Mouse (Mus musculus) cerebellum, adult 2 months (tissue): ENCODE results near the gene Ctnnbip1. TPM values are rescaled to one million over a fixed set of nuclear protein-coding genes. Genes with fewer than 3 reads are reported as not detected.

Source experiments
- DNase-seq, 2 experiments: peaks; one replicate each; pipeline ENCODE4 v3.0.0; 2021
- H3K27ac ChIP-seq: fragments of 200-500 bp; 2 replicates; pipeline ENCODE4 v1.5.1; 2012; ENCODE audit warnings: low read length, control low read depth, inconsistent platforms; ENCODE audit not compliant: insufficient read depth
- H3K27me3 ChIP-seq: fragments of 200-500 bp; 2 replicates; pipeline ENCODE4 v1.6.1; 2012; ENCODE audit warnings: inconsistent platforms, mild to moderate bottlenecking, low read length, moderate library complexity; ENCODE audit not compliant: control insufficient read depth, insufficient read depth
- H3K4me1 ChIP-seq: fragments of 200-500 bp; 2 replicates; pipeline ENCODE4 v1.6.1; 2011; ENCODE audit warnings: low read length; ENCODE audit not compliant: control insufficient read depth, insufficient read depth
- H3K4me3 ChIP-seq: fragments of 200-500 bp; replicated peaks from 2 replicates; pipeline ENCODE3; 2011; ENCODE audit warnings: mild to moderate bottlenecking, low read depth, low read length, control low read depth; ENCODE audit not compliant: insufficient read depth
- CTCF ChIP-seq: fragments of 200-500 bp; IDR thresholded peaks from 2 replicates; pipeline ENCODE4 v1.5.1; 2011; ENCODE audit warnings: low read depth, mild to moderate bottlenecking, control low read depth, low read length, moderate library complexity, borderline replicate concordance; ENCODE audit not compliant: insufficient read depth
- POLR2A ChIP-seq: fragments of 200-500 bp; IDR thresholded peaks from 2 replicates; pipeline ENCODE4 v1.6.1; 2011; ENCODE audit warnings: low read length, control low read depth, borderline replicate concordance; ENCODE audit not compliant: insufficient read depth
- WGBS: fragments of 180-500 bp; shearing (Covaris S2); methylation state at CpG from one replicate; pipeline ENCODE4 v1.1.7; 2018; 5-methylcytosine and 5-hydroxymethylcytosine counted together
- polyA plus RNA-seq: library from polyadenylated mRNA; depleted of rRNA; stranded (reverse); fragments of >200 nt; gene quantifications from 2 replicates; pipeline ENCODE4 v1.2.3, GENCODE M21; 2012

Gene Ctnnbip1
- polyA plus RNA-seq, 1 experiment, result 34.6 TPM

- Histone ChIP-seq H3K27me3 (no peaks in the 10 kb centered on the region), H3K4me1 (peaks cover 4% of the 10 kb centered on the region; the same call in 1 of the 2 replicates), H3K4me3 (no peak overlapping the region), H3K27ac (no peak overlapping the region)
- DNase-seq, result no peak
- 78% methylated on average over 12 of the region's 12 CpGs for WGBS
- no peak for TF ChIP-seq CTCF
- TF ChIP-seq POLR2A, result no peak
Measured at GRCm38 (mm10) chr4:149542431-149542830, 24.4 kb downstream of the Ctnnbip1 start.

DNA sequence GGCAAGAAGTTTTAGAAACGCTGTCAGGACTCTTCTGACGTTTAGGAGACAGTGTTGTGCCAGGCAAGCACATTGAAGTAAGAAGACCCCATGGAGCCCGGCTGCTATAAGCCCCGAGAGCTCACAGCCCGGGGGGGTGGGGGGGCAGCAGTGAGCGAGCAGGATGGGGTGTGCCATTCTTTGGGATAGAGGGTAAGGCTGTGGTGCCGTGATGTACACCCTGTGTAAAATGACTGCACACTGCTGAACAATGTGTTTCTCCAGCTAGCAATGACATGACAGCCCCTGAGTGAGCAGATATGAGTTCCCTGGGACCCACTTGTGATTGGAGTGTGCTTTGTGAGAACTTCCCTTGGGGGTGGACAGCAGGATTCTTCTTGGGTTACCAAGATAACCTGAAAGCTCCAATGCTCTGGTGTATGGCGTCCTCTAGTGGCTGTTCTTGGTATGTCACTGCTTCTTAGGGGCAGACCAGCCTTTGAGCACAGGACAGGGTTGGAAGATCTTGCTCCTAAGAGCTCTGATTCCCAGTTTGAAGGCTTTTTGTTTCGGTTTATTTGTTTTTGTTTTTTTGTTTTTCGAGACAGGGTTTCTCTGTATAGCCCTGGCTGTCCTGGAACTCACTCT, 25.0 kb downstream of the Ctnnbip1 start:
- WGBS, result 38% methylated on average over 10 of the region's 10 CpGs
- H3K4me3 ChIP-seq, result no peak overlapping the region
- TF ChIP-seq POLR2A, result no peak
- TF ChIP-seq CTCF, result peak; percentile 96

GRCm38 (mm10) chr4:149544892-149545291, 26.9 kb downstream of the Ctnnbip1 start:
- peak in 1 of 2 experiments; percentile 41 for DNase-seq
- 35% methylated on average over 8 of the region's 8 CpGs for WGBS
- Histone ChIP-seq H3K4me1 (peaks cover 9% of the 10 kb centered on the region), H3K27me3 (no peaks in the 10 kb centered on the region), H3K27ac (no peak overlapping the region), H3K4me3 (no peak overlapping the region)
- no peak for TF ChIP-seq CTCF
- no peak for TF ChIP-seq POLR2A

More for the DNA sequence above, 25.0 kb downstream of the Ctnnbip1 start:
- Histone ChIP-seq H3K4me1 (peaks cover 4% of the 10 kb centered on the region; the same call in 1 of the 2 replicates), H3K27me3 (no peaks in the 10 kb centered on the region), H3K27ac (no peak overlapping the region)
- peak; percentile 77 to 87 for DNase-seq

DNA sequence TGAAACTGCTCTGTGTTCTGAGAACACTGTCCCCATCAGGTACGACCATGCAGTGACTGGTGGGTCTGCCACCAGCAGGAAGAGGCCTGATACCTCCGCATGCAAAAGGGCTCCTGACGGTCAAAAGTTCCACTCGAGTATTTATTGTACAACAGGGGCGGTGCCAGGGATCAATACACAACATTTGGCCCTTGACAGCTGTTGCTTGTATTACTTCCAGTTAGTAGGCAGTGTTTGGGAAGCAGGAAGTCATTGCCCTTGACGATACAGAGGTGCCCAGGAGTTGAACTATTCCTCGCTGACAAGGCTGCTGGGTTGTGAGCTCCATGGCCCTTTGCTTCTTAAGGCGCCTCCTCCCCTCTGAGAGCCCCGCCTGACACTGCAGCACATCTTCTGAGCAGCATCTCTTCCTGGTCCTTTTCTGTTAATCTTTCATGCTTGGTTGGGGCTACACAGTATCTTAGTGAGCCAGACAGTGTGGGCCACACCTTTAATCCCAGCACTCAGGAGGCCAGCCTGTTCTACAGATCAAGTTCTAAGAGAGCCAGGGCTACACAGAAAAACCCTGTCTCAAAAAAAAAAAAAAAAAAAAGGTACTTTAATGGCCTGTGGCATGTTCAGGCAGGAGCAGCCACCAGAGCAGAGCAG, 28.9 kb downstream of the Ctnnbip1 start:
- 84% methylated on average over 9 of the region's 9 CpGs for WGBS
- DNase-seq, result no peak

DNA sequence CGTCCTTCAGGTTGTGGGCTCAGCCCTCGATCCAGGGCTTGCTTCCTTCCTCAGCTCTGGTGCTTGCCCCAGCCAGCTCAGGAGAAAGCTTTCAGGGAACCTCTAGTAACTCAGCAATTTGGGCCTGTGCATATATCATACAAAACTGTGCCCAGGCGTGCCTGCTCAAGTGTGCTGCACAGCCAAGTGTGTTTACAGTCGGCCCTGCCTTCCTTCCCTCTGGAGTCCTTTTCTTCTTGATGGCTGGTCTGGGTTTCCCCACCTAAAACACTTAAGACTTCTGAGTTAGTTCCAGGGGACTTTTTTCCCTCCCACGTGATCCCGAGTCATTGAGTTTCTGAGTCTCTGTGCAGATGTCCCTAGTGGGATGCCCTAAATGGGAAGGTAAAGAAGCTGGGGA, 29.5 kb downstream of the Ctnnbip1 start:
- H3K4me1 ChIP-seq, result peaks cover 9% of the 10 kb centered on the region
- DNase-seq, result no peak
- TF ChIP-seq POLR2A (no peak), CTCF (no peak)
- H3K27ac ChIP-seq, result no peak overlapping the region
- no peaks in the 10 kb centered on the region for H3K27me3 ChIP-seq
- WGBS, result 81% methylated on average over 6 of the region's 6 CpGs
- no peak overlapping the region for H3K4me3 ChIP-seq

More for the DNA sequence above, 28.9 kb downstream of the Ctnnbip1 start:
- Histone ChIP-seq H3K4me1 (peaks cover 9% of the 10 kb centered on the region), H3K4me3 (no peak overlapping the region), H3K27me3 (no peaks in the 10 kb centered on the region), H3K27ac (no peak overlapping the region)
- no peak for TF ChIP-seq POLR2A

DNA sequence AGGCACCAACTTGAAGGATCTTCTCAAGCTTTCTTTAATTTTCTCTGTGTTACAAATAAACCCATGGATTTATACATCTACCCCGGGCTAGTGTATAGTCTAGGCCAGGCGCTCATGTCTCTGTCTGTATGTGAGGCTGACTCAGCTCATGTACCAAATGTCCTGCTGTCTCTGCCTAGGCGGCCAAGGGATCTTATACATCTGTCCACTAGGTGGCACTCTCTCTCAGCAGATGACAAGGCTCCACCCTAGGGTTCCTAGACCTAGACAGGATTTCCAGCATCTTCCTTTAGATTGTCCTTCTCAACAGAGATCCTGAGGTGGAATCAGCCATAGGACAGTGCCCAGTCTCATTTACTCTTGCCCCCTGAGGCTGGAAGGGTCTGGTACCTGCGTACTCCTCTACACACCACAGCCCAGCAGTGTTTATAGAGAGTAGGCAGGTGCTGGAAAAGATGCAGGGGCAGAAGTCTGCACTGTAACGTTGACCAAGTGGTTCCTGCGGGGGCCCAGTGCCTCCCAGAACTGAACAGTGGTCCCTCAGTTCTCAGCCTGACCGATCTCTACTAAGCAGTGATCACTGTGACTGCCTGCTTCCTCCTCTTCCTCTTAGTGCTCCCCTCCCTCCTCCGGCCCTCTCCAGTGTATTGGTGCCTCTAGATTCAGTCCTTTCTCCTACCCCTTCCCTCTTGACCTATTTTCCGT, 31.3 kb downstream of the Ctnnbip1 start:
- WGBS, result 49% methylated on average over 9 of the region's 9 CpGs
- peaks cover 9% of the 10 kb centered on the region for H3K4me1 ChIP-seq
- H3K27me3 ChIP-seq, result no peaks in the 10 kb centered on the region
- no peak overlapping the region for H3K4me3 ChIP-seq
- DNase-seq, result peak; percentile 90 to 91
- no peak overlapping the region for H3K27ac ChIP-seq
- TF ChIP-seq POLR2A (no peak), CTCF (peak; percentile 98)

- Histone ChIP-seq H3K4me3 (no peak overlapping the region), H3K27me3 (no peaks in the 10 kb centered on the region), H3K27ac (no peak overlapping the region), H3K4me1 (peaks cover 8% of the 10 kb centered on the region; the same call in 1 of the 2 replicates)
- DNase-seq, result no peak
- TF ChIP-seq POLR2A, result no peak
- 59% methylated on average over 5 of the region's 5 CpGs for WGBS
Measured at GRCm38 (mm10) chr4:149550866-149551265, 32.8 kb downstream of the Ctnnbip1 start.

GRCm38 (mm10) chr4:149551696-149552095, 33.7 kb downstream of the Ctnnbip1 start:
- TF ChIP-seq CTCF (no peak), POLR2A (no peak)
- Histone ChIP-seq H3K27ac (no peak overlapping the region), H3K27me3 (no peaks in the 10 kb centered on the region), H3K4me3 (no peak overlapping the region), H3K4me1 (peaks cover 13% of the 10 kb centered on the region; the same call in 1 of the 2 replicates)
- DNase-seq, result no peak
- WGBS, result 75% methylated on average over 5 of the region's 5 CpGs
